Mouse (Mus musculus) megakaryocyte, adult 5-6 weeks (primary cell): ENCODE measurements at regions not wholly inside any gene's neighbourhood (a gene's known extent, or its start where the extent isn't known, plus 50 kb on each side); places are given as distances from the start of the nearest gene placed in this dataset.

Experiments used
- ATAC-seq: 2 replicates; pipeline ENCODE4 v1.8.0; 2016; ENCODE audit warnings: mild to moderate bottlenecking, inconsistent platforms; ENCODE audit not compliant: poor library complexity, severe bottlenecking

DNA sequence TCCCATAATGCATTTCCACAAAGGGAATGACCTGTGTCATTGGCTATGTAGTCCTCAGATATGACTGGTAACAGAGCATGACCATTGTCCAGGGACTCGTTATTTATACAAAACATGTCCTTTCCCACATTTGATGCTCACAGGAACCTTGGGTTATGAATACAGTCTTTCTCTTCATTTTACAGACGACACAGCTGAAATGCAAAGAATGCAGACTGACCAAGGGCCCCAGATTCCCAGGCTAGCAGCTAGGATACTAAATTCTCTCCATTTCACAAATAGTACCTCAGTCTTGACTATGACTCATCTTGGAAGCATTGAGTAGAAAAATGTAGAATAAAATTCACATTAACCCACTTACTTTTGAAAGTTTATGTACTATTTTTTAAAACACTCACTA, 182.7 kb upstream of the Sox4 start:
- no peak for ATAC-seq

DNA sequence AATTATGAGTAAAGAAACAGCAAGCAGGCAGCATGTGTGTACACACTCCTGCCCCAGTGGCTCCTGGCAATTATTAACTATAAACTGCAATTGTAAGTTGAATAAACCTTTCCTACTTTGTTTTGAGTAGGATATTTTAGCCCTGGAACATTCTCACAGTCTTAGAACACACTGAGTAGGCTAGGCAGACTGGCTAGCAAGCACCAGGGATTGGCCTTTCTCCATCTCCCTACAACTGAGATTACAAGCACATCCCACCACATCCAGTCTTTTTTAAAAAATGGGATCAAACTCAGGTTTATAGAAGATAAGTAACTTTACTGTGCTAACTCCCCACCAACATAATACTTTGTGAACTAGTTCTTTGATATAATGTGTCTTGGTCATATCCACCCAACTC, 174.0 kb upstream of the Sox4 start:
- ATAC-seq: no peak

DNA sequence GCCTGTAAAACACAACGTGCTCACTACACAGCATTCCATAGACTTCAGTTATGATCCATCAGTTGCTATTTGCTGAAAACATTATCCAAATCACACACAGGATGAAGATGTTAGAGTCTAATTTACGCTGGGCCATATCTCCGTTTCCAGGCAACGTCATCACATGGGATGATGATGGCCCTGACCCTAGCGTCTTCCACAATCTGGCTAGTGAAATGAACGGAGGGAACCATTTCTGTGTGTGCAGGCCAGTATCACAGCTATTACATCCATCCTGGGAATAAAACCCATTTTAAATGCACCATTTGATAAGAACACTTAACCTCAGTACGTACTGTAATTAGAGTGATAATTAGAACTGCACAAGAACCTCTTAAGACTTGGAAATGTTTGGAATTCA, 170.0 kb upstream of the Sox4 start:
- no peak for ATAC-seq

DNA sequence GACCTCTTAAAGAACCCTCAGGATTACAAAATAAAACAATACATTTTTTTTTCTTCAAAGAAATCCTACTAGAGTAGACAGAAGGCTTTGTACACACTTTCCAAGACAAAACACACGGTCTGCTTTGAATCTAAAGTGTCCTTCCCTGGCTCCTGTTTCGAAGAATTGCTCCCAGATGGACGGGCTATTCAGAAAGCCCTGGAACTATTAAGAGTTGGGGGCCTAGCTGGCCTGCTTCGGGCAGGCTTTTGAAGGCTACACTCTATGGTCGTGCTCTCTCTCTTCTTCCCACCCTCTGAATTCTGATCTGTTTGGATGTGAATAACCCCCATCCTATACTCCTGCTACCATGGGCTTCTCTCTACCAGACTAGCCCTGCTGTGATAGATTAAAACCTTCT, 167.6 kb upstream of the Sox4 start:
- ATAC-seq: no peak

DNA sequence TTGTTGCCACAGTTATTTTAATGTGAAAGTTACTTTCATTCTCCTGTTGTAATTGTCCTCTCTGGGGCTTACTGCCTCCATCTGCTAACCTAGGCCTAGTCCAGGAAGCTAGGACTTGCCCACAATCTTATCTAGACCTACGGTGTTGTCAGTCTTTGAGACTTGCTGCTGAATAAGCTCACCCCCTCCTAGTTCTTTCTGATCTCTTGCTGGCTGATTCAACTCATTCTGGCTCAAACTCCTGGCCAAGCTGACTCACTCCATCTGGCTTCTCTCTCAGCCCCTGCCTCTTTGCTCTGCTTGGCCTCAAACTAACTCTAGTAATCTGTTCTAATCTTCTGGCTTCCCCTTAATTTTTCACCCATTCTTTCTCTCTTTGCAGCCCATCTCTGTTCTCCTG, 165.8 kb upstream of the Sox4 start:
- ATAC-seq: no peak

DNA sequence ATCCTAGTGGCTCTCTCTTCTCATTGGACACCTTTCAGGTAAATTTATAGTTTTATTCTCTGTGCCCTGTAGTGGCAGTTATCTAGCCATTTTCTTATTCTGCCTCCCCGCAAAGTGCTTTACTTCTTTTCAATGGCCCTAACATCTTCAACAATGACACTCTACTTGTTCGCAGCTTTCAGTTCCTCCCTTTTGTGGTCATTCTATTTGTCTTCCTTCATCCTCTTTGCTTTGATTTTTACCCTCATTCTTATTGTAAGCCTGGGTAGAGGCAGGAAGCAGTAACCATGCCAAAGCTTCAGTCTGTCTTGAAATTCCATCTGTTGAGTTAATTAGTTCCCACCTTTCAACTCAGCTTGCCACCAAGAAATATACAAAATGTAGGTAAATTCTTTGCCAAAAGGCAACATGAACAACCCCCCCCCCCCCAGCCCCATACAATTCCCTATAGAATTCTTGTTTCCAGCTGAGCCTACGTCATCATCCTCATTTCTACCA, 161.5 kb upstream of the Sox4 start:
- no peak for ATAC-seq

DNA sequence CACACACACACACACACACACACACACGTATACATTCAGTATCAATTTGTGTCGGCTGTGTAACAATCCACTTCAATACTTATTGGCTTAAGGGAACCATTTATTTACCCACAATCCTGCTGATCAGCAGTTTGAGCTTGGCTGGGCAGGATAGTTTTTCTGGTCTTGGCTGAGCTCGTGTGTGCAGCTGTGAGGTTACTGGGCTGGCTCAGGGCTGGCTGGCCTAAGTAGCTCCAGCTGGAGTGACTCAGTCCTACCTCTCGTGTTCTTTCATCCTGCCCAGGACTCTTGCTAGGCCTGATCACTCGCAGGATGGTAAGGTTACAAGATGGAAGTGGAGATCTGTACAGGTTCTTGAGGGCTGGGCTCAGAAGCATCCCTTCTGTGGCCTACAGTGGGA, 156.6 kb upstream of the Sox4 start:
- no peak for ATAC-seq

DNA sequence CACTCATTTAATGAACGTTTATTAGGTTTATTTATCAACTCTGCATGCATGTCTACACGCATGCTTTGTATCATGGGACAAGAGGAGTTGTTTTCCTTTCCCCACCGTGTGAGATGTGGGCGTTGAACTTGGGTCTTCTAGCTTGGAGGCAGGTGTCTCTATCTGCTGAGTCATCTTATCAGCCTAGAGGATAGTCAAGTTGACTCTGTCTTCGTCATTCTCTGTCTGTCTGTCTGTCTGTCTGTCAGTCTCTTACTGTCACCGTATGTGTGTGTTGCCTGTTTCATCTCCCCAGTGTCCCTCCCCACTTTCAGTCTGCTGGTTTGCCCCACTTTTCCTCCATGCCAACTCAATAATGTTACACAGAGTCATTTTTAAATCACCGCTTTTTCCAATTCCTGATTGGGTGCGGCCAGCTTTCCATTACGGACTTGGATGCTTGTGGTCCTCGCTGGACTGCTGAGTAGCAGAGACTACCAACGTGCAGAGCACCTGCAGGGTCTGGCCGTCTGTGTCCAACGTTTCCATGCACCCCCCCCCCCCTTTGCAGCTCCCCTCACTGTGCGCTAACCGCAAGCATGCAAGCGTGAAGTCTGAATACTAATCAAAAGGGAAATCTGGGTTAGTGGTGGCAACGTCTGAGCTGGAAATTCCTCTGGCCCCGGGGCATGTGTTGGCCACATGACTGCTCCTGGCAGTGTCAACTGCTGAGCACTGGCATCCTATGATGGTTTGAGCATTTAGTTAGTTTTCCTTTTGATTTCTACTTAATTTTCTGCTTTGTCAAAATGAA, 155.7 kb upstream of the Sox4 start:
- no peak for ATAC-seq

DNA sequence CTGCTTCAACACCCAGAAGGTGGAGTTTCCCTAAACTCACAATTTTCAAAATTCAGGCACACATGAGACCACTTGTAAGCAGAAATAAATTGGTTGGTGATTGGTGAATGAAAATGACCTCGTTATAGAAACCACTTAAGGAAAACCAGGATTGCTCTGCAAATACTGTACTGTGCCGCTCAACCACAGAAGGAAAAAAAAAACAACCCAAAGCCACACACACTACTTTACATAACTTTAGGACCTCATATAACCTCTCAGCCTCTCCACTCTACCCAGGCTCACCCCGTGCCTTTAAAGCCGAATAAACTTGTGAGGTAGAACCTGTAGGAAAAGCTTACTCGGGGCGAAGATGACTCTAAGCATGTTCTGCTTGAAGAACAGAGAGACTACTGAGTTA, 154.7 kb upstream of the Sox4 start:
- no peak for ATAC-seq

DNA sequence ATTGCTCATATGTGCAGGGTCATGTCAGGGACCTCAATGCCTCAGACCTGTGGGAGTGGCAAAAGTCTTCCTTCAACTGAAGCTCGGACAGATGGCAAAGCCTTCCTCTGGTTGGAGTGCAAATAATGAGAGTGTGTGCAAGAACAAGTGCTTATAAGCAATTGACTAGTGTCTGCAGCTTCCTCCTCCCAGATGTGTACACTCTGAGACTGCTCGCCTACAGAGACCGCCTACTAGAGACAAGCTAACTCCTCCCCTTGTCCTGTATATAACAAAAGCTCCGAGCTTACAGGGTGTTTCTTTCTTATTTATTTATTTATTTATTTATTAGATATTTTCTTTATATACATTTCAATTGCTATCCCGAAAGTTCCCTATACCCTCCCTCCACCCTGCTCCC, 138.7 kb upstream of the Sox4 start:
- no peak for ATAC-seq

DNA sequence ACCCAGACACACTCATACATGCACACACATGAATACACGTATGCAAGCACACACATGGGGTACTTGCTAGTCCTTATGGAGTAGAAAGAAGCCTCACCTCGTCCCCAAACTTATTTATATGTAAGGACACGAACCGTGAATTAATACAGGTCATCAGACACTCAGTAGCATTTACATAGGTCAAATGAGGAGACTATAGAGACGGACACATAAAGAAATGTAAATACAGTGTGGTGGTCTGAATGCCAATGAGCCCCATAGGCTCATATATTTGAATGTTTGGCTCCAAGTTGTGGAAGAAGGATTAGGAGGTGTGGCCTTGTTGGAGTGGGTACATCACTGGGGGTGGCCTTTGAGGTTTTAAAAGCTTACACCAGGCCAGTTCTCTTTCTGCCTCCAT, 133.3 kb upstream of the Sox4 start:
- ATAC-seq: no peak

DNA sequence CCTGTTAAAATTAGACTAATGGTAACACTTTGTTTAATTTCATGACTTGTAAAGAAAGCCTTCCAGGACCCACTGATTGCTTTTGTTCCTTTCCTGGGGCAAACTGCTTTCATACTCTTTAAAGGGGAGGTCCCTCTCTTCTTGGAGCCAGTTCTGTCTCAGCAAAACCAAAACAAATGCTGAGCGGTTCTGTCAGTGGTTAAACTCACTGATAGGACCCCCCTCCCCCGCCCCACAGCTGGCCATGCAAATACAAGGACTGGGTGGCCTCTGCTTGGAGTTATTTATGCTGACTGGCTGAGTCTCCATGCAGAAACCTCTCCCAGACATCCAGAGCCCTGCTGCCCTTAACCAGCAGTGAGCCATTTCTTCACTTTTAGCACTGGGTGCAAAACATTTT, 127.6 kb upstream of the Sox4 start:
- ATAC-seq: no peak

DNA sequence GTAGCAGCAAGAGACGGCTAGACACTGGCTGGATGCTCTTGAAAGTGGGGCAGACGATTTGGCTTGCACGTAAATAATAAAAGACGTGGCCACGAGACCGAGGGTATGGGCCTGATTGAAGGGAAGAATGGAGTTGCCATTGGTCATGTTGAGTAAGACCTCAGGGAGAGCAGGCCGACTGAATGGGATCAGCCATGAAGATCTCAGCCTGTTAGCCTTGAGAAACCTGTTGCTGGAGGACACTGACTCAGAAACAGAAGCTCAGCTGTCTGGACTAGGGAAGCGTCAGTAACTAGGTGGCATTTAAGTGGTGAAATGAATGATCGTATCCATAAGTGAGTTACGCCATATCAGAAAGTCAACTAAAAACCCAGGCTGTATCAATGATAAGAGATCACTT, 126.3 kb upstream of the Sox4 start:
- no peak for ATAC-seq

DNA sequence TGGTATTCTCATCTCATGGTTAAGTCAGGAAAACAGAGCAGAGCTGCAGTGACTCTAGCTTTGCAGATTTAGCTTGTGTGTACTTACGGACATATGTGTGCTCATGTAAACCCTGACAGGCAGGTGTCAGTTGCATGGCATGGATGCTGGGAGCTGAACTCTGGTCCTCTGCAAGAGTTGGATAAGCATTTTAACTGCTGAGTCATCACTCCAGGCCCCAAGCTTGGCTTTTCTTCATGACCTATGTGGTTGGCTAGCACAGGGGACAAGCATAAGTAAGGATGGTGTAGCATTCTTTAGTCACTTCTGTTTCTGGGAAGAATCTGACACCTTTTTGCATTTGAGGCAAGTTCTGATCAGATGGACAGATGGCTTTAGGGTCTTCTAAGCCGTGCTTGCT, 120.1 kb upstream of the Sox4 start:
- ATAC-seq: no peak

DNA sequence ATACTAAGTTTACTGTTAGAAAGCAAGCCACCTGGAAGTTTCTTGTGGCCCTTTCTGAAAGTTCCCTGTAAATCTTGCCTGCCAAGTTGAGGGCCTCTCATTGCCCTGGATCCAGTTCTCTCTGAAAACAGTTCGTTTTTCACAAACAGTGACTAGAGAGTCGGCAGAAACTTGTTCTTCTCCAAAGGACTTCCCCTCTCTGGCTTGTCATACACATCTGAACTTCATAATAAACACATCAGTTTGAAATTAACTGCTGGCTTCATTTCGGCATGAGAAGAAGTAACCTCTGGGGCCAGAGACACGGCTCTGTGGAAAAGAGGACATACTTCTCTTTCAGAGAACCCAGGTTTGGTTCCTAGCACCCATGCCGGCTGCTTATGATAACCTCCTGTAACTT, 110.4 kb upstream of the Sox4 start:
- no peak for ATAC-seq

DNA sequence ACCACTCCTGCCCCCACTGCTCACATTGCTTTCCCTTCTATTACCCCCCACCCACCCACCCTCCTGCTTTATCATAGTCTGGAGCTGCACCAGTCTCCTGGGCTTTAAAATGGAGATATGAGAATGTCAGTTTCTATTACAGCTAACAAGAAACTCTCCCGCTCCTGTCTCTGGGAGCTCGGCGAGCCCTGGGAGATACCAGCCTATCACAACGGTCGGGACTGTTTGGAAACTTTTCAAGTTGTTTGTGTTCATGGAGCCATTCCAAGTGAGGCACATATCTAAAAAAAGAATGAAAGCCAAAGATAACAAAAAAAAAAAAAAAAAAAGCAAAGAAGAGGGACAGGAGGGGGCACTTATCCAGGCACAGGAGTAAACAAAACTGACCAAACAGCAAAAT, 105.2 kb upstream of the Sox4 start:
- ATAC-seq: no peak

DNA sequence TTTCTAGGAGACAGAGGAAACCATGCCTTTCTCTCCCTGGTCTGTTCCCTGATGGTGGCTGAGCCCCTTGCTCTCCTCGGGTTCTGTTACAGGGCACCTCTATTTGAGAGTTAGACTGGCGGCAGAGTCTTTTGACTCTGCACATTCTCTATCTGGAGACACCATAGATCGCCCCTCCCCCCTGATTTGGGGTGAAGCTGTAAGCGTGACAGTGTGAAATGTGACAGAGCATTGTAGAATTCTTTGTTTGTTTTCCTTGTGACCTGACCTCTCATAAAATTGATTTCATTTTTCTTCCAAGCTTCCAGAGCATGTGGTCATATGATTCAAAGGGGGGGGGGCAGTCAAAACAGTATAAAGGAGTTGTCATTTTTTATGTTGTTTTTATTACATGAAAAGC, 96.2 kb upstream of the Sox4 start:
- no peak for ATAC-seq

DNA sequence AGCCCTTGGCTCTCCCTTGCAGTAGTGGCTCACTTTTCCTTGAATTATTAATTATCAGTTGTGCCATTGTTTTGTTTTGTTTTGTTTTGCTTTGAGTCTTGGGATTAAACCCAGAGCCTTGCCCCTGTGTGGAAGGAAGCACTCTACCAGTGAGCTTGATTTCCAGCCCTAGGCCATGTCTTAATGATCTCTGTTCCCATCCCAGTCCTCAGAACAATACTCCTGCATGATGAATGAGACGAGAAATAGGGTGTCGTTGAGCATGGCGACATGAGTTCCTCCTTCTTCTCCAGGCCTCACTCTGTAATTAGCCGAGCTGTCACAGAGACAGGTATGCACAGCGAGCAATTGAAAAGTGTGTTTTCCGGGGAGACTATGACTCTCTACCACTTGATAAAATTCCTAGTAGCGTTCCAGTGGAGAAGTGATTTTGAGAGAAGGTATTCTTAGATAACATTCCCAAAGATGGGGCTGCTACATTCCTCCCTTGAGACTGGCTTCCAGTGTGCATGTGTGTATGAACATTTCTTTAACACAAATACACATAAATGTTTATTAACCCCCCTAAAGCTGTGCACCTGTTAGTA, 95.6 kb upstream of the Sox4 start:
- ATAC-seq: no peak

DNA sequence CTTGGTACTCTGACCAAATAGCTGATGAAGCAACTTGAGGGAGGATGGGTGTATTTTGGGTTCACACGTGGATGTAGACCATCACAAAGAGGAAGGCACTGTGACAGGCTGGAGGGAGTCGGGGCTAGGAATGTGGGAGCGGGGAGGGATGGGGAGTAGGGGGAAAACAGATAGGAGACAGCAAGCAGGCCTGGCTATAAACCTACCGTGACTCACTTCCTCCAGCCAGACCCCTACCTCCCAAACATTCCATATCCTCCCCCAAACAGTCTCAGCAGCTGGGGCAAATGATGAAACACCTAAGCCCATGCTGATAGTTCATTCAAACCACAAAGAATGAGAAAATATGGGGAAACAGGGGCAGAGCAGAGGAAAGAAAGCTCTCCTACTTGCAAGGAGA, 91.1 kb upstream of the Sox4 start:
- no peak for ATAC-seq

DNA sequence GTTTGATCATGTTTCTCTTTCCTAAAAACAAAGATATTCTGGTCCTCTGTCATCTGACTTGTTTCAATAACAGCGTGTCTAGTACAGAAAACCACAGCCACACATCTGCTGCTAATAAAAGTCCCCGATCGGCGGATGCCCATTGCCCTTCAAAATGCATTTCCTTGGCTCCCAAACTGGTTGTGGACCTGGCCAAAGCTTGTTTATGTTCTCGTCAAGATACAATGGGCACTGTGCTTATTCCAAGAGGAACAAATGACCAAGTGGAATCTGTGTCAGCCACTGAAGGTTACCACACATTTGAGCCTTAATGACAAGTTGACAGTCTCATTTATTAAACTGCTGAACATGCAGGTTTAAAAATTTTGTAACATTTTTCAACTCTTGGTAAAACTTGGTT, 86.8 kb upstream of the Sox4 start:
- no peak for ATAC-seq

DNA sequence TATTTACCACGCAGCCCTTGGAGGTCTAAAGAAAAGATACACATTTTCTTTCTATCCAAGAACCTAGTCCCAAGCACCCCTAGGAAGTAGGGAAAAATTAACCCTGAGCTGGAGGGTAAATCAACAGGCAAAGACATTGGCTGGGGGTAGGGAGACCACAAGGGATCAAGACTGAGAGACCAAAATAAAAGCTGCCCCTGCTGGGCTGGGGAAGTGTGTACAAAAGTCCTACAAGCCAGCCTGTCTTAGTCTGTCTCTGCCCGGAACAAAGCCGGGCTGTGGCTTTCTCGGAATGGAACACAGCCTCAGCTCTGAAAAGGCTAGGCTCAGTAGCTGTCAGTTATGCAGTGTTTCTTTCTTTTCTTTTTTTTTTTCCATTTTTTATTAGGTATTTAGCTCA, 81.4 kb upstream of the Sox4 start:
- ATAC-seq: no peak

DNA sequence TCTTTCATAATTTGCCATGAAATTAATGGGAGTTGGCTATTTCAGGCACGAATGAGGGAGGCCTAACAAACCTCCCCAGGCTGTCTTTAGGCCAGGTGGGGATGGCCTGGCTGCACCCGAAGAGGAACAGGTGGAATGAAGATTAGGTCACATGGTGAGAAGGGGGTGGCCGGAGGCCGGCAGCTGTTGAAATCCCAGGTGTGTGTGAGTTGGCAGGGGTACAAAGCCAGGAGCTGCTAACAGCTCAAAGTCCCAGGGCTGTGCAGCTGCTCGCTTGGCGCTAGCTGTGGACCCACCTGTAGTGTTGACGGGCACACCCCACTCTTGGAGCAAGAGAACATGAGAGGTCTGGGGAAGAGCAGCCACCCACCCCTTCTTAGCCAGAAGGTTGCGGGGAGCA, 80.9 kb upstream of the Sox4 start:
- no peak for ATAC-seq

DNA sequence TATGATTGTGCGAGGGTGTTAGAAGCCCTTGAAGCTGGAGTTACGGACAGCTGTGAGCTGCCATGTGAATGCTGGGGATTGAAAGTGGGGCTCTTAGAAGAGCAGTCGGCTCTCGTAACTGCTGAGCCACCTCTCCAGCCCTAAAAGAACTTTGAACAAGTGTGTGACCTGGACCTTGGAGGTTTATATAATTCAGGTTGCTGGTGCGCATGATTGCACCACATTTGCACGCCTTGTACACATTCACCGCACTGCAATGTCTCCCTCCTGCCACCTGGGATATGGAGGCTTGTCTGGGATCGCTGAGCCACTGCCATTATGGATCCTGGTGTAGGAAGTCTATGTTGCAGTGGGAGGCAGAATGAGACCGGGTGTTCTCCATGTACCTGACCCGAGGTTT, 73.6 kb upstream of the Sox4 start:
- no peak for ATAC-seq
